Mouse (Mus musculus): ENCODE measurements at regions not wholly inside any gene's neighbourhood (a gene's known extent, or its start where the extent isn't known, plus 50 kb on each side); places are given as distances from the start of the nearest gene placed in this dataset.

DNA sequence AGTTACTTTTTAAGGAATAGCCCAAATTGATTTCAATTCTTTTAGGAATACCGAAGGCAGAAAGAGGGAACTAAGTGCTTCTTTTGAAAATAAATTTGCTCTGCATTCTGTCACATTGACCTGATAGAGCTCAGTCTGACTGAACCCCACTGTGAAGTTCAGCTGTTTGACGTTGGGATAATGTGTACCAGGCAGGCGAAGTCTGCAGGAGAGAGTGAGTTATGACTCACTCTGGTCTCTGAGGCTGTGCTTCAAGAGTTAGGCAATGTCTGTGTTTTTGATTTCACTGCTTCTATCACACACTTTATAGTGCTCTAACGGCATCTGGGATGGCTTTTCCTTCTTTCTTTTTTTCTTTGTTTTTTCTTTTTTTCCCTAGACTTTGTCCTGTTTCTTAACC is 283.5 kb downstream of the Naf1 start:
- DNase-seq (ENCODE audit: low read depth, low spot score), result no peak
- Histone ChIP-seq H3K36me3 (ENCODE audit: control insufficient read depth, insufficient read depth, low read length, poor library complexity, severe bottlenecking) (no peaks in the 10 kb centered on the region), H3K27me3 (ENCODE audit: control insufficient read depth, insufficient read depth, low read length, poor library complexity, severe bottlenecking) (no peaks in the 10 kb centered on the region)

DNA sequence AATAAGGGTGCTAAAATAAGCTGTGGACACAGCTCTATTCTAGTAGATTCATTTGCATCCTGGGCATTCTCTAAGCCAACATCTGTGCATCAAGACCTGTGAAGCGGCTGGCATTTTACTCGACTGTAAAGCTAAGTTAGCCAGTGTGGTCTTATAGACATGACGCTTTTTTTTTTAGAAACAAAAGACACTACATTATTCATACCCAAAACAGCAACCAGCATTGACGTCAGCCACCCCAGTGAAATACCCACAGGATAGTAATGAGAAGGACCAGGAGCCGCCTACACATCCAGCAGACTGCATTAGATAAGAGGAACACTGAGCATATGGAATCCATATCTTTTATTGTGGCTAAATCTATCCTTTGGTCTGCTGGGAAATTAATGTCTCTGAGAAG is 321.7 kb downstream of the Naf1 start:
- DNase-seq (ENCODE audit: low read depth, low spot score), result no peak
- Histone ChIP-seq H3K36me3 (ENCODE audit: control insufficient read depth, insufficient read depth, low read length, poor library complexity, severe bottlenecking) (no peaks in the 10 kb centered on the region), H3K27me3 (ENCODE audit: control insufficient read depth, insufficient read depth, low read length, poor library complexity, severe bottlenecking) (no peaks in the 10 kb centered on the region)

DNA sequence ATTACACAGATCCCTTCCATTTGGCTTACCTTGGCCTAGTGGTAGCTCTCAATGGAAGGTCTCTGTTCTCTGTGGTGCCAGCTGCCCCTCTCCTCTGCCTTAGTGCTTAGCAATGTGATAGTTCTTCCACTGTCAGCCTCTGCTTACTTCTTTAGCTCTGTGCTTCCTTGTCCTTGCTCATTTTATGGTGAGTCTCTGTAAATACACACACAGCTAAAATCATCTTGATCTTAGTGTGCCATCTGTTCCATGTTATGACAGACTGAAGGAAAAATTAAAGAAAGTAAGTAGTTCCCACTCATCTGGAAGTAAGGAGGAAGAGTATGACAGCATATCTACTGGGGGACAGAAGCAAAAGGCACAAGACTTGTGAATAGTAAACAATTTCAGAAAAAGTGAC is 324.4 kb upstream of the Nat3 start:
- H3K27me3 ChIP-seq (ENCODE audit: control insufficient read depth, insufficient read depth, low read length, poor library complexity, severe bottlenecking), result no peaks in the 10 kb centered on the region
- H3K36me3 ChIP-seq (ENCODE audit: control insufficient read depth, insufficient read depth, low read length, poor library complexity, severe bottlenecking), result no peaks in the 10 kb centered on the region
- DNase-seq (ENCODE audit: low read depth, low spot score), result no peak

DNA sequence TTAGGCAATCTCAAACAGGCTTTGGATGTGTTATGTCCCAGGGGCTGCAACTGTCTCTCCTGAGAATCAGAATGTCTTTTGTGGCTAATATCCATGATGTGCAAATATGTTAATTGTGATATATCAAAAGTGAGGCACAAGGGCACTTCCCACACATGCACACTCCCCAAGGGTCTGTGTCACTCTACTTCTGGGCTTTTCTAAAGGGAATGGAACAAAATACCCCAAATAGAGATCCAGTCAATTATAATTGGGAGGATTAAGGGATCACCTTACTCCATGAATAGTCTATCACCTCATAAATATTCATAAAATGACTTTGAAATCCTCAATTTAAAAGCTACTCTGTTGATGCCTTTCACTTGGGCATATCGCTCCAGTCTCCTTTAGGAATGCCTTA is 317.6 kb upstream of the Nat3 start:
- Histone ChIP-seq H3K36me3 (ENCODE audit: control insufficient read depth, insufficient read depth, low read length, poor library complexity, severe bottlenecking) (no peaks in the 10 kb centered on the region), H3K27me3 (ENCODE audit: control insufficient read depth, insufficient read depth, low read length, poor library complexity, severe bottlenecking) (no peaks in the 10 kb centered on the region)
- DNase-seq (ENCODE audit: low read depth, low spot score), result no peak

DNA sequence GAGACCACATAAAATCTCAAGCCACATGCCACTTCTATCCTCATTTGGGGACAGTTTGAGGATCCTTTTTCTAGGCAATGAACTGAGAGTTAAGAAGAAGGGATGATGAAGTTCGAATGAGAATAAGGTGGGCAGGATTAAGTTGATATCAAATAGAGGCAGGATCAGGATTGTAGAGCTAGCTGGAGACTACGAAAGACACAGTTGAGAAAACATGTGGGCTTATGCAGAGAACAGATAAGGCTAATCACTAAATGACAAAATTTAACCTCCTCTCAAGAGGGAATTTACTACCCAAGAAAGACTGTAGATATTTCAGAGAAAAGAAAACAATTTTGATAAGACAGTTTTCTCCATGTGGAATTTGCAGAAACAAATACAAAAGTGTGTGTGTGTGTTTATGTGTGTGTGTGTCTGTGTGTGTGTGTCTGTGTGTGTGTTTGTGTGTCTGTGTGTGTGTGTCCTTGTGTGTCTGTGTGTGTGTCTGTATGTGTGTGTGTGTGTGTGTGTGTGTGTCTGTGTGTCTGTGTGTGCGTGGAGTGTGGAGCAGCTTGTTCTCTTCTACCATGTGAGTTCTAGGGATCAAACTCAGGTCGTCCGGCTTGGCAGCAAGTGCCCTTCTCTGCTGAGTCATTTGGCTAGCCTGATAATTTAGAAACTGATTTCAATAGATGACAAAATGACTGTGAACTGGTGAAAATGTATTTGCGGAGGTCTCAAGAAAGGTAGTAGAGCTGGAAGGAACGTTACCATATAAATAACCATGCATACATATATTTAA is 291.5 kb upstream of the Nat3 start:
- Histone ChIP-seq H3K27me3 (ENCODE audit: control insufficient read depth, insufficient read depth, low read length, poor library complexity, severe bottlenecking) (no peaks in the 10 kb centered on the region), H3K36me3 (ENCODE audit: control insufficient read depth, insufficient read depth, low read length, poor library complexity, severe bottlenecking) (no peaks in the 10 kb centered on the region)
- DNase-seq (ENCODE audit: low read depth, low spot score), result no peak

DNA sequence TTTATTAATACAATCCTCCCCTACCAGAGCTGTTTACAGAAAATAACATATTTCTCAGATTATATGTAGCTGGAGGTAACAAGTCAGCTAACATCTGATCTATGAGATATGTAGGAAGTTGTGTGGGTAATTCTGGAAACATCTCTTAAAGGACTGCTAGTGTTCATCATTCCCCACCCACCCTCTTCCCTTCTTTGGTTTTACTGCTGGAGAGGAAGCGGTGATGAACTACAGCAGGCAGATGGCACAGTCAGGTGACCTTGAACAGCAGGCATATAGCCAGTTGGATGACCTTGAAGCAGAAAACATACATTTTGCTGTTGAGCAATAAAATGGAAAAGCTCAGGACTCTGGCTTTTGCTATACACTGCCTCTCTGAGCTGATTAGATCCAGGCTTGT is 284.7 kb upstream of the Nat3 start:
- no peak for DNase-seq (ENCODE audit: low read depth, low spot score)
- Histone ChIP-seq H3K36me3 (ENCODE audit: control insufficient read depth, insufficient read depth, low read length, poor library complexity, severe bottlenecking) (no peaks in the 10 kb centered on the region), H3K27me3 (ENCODE audit: control insufficient read depth, insufficient read depth, low read length, poor library complexity, severe bottlenecking) (no peaks in the 10 kb centered on the region)

DNA sequence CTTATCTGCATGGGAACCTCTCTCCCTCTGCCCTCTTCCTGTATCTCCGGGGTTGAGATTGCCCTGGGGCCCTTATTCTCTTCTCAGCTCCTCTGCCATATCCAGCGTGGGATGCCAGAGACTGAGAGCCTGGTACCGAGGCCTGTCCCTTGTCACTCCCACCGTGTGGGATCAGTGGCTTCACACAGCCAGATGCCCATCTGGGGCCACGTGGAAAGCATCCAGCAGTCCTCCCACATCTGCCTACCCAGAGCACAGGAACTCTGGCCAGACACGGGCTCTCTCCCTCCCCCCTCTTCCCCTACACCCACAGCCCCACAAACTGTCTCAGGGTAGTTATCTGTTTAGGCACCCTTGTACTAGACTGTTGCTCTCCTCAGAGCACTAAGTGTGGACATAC is 244.9 kb upstream of the Nat3 start:
- Histone ChIP-seq H3K27me3 (ENCODE audit: control insufficient read depth, insufficient read depth, low read length, poor library complexity, severe bottlenecking) (no peaks in the 10 kb centered on the region), H3K36me3 (ENCODE audit: control insufficient read depth, insufficient read depth, low read length, poor library complexity, severe bottlenecking) (no peaks in the 10 kb centered on the region)
- no peak for DNase-seq (ENCODE audit: low read depth, low spot score)

DNA sequence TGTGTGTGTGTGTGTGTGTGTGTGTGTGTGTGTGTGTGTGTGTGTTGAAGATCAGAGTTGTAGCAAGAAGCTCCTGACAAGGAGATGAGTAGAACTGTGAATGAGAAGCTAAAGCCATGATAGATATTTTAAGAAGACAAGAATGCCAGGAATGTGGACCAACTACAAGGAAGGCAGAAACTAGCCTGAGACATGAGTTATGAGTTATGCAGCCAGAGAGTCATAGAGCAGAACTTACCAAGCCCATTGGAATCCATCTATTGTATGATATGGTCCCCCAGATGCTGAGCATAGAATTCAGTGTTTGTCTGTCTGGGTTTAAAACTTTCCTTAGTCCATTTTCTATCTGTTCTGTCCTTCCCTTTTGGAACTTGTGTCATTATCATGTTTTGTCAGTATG is 244.2 kb upstream of the Nat3 start:
- no peaks in the 10 kb centered on the region for H3K36me3 ChIP-seq (ENCODE audit: control insufficient read depth, insufficient read depth, low read length, poor library complexity, severe bottlenecking)
- DNase-seq (ENCODE audit: low read depth, low spot score), result no peak
- no peaks in the 10 kb centered on the region for H3K27me3 ChIP-seq (ENCODE audit: control insufficient read depth, insufficient read depth, low read length, poor library complexity, severe bottlenecking)

DNA sequence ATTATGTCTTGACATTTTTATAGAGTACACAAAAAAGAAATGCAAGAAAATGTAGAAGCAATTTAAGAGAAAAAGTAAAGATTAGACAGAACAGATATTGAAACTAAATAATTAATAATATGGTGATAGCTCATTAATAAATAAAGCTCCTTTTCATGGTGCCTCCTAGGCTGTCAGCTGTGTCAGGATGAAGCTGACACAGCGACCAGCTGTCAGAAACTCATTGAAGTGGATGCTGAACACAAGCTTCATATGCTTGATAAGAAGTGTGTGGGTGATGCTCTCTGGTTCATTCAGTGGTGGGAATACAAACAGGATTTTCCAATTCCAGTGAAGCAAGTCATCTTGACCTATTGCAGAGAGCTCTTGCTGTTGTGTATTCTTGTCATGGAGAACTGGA is 213.2 kb upstream of the Nat3 start:
- DNase-seq (ENCODE audit: low read depth, low spot score), result no peak
- H3K27me3 ChIP-seq (ENCODE audit: control insufficient read depth, insufficient read depth, low read length, poor library complexity, severe bottlenecking), result no peaks in the 10 kb centered on the region
- H3K36me3 ChIP-seq (ENCODE audit: control insufficient read depth, insufficient read depth, low read length, poor library complexity, severe bottlenecking), result no peaks in the 10 kb centered on the region

DNA sequence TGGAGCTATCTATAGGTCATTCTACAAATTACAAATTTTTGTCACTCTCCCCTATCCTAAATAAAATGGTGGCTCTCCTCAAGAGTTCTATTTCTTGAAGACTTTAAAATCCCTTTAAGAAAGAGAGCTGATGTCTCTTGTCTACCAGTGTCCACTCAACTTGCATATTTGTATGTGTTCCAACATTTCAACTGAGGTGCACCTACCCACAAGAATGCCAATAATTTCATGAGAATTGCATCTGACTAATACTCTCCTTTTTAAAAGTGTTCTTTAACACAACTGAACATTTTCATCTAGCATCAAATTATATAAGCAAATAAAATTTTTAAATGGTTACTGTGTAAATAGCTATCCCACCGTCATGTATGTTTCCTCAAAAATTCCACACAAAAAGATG is 206.3 kb upstream of the Nat3 start:
- DNase-seq (ENCODE audit: low read depth, low spot score), result no peak
- no peaks in the 10 kb centered on the region for H3K36me3 ChIP-seq (ENCODE audit: control insufficient read depth, insufficient read depth, low read length, poor library complexity, severe bottlenecking)
- no peaks in the 10 kb centered on the region for H3K27me3 ChIP-seq (ENCODE audit: control insufficient read depth, insufficient read depth, low read length, poor library complexity, severe bottlenecking)

DNA sequence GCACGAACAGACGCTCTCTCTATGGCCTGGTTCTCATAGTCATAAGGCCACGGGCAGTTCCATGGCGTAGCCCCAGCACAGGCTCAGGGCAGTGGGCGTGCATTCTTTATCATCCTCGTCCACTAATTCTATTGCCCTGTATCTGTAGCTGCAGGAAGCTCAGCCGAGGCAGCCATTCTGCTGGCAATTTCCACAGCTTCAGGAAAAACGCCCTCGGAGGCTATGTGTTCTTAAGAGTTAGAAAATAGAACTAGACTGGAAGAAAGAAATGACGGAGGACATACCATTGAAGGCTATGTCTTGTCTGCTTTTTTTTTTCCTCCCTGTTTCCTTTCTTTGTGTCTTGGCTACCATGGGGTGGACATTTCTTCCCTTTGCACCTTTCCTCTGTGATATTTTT is 205.0 kb upstream of the Nat3 start:
- DNase-seq (ENCODE audit: low read depth, low spot score), result no peak
- Histone ChIP-seq H3K27me3 (ENCODE audit: control insufficient read depth, insufficient read depth, low read length, poor library complexity, severe bottlenecking) (no peaks in the 10 kb centered on the region), H3K36me3 (ENCODE audit: control insufficient read depth, insufficient read depth, low read length, poor library complexity, severe bottlenecking) (no peaks in the 10 kb centered on the region)

DNA sequence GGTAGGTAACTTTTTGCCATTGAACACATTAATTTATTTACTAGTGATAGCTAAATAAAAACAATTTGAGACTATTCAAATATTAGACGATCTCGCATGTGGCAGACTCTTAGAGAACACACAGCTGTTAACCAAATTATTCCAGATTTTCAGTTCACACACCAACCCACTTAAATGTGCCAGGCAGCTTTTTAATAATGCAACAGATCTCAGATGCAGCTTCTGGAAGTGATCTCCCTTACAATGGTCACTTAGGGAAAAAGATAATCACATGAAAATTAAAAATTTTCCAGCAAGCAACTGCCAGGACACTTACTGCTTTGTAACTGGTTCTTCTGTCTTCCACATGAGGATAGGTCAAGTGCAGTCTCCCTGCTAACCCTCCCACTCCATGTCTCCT is 203.1 kb upstream of the Nat3 start:
- H3K36me3 ChIP-seq (ENCODE audit: control insufficient read depth, insufficient read depth, low read length, poor library complexity, severe bottlenecking), result no peaks in the 10 kb centered on the region
- no peak for DNase-seq (ENCODE audit: low read depth, low spot score)
- no peaks in the 10 kb centered on the region for H3K27me3 ChIP-seq (ENCODE audit: control insufficient read depth, insufficient read depth, low read length, poor library complexity, severe bottlenecking)

DNA sequence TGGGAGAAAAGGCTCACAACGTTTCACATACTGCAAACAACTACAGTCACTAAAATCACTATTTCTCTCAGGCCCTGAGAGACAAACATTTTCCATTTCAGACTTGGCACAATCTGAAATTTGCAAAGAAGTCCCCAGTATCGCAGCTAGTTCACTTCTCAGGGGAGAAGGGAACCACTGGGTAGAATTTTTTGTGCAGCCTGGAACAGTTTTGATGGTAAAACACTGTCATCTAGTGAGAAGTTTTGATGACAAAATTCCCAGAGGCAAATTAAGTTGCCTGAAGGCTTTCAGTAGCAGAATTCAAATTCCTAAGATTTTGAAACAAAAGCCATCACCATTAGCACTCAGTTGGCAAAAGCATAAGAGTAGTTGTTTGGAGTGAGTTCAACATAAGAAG is 195.2 kb upstream of the Nat3 start:
- no peak for DNase-seq (ENCODE audit: low read depth, low spot score)

DNA sequence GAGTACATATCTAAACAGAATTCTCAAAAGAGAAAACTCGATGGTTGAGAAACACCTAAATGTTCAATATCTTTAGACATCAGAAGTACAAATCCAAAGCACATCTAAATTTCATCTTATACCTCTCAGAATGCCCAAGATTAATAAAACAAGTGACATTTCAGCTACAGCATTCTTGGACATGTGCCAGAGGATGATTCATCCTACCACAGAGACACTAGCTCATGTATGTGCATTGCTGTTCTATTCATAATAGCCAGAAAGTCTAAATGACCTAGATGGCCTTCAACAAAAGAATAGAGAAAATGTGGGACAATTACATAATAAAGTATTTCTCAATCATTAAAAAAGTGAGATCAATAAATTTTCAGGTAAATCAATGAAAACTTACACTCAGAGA is 146.6 kb upstream of the Nat3 start:
- Histone ChIP-seq H3K36me3 (ENCODE audit: control insufficient read depth, insufficient read depth, low read length, poor library complexity, severe bottlenecking) (no peaks in the 10 kb centered on the region), H3K27me3 (ENCODE audit: control insufficient read depth, insufficient read depth, low read length, poor library complexity, severe bottlenecking) (no peaks in the 10 kb centered on the region)
- no peak for DNase-seq (ENCODE audit: low read depth, low spot score)

More for the DNA sequence above, 195.2 kb upstream of the Nat3 start:
- Histone ChIP-seq H3K27me3 (ENCODE audit: control insufficient read depth, insufficient read depth, low read length, poor library complexity, severe bottlenecking) (no peaks in the 10 kb centered on the region), H3K36me3 (ENCODE audit: control insufficient read depth, insufficient read depth, low read length, poor library complexity, severe bottlenecking) (no peaks in the 10 kb centered on the region)

DNA sequence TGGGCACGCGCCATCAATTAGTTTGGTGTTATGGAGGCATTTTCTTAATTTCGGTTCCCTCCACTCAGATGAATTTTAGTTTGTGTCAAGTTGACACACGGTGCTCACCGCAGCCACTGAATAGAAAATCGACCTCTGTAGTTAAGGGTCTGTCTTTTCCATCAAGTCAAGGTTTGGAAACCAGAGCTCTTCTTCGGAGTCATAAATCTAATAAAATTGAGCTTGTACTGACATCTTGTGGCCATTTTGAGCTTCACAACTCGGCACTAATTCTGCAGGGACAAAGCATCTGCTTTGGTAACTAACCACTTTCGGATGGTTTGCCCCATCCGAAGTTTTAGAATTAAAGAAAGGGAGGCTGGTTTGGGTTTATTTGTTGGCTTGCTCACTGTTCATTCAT is 117.7 kb upstream of the Nat3 start:
- Histone ChIP-seq H3K36me3 (ENCODE audit: control insufficient read depth, insufficient read depth, low read length, poor library complexity, severe bottlenecking) (no peaks in the 10 kb centered on the region), H3K27me3 (ENCODE audit: control insufficient read depth, insufficient read depth, low read length, poor library complexity, severe bottlenecking) (no peaks in the 10 kb centered on the region)
- peak; percentile 3 for DNase-seq (ENCODE audit: low read depth, low spot score)

DNA sequence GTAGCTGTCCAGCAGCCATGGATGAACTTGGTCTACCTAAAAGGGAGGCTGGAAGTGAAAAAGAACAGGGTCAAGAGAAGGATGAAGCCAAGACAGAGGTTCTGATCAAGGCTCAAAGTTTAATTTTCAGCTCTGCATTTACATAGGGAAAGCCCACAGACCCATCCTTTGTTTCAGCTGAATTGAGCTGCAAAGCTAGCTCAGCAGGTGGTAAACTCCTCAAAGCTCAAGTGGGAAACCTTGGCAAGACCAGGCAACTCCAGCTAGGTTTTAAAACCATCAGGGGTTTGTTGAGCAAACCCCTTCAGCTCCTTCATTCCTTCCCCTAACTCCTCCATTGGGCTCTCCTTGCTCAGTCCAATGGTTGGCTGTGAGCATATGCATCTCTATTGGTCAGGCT is 108.8 kb upstream of the Nat3 start:
- Histone ChIP-seq H3K27me3 (ENCODE audit: control insufficient read depth, insufficient read depth, low read length, poor library complexity, severe bottlenecking) (no peaks in the 10 kb centered on the region), H3K36me3 (ENCODE audit: control insufficient read depth, insufficient read depth, low read length, poor library complexity, severe bottlenecking) (no peaks in the 10 kb centered on the region)
- no peak for DNase-seq (ENCODE audit: low read depth, low spot score)
